Mouse (Mus musculus): ENCODE data around the gene Slco3a1. TPM values are rescaled to one million over a fixed set of nuclear protein-coding genes. Genes with fewer than 3 reads are reported as not detected.

Slco3a1 gene
- total RNA-seq, 2 experiments from 2014 or later: 55.2 to 57.3 TPM

DNA sequence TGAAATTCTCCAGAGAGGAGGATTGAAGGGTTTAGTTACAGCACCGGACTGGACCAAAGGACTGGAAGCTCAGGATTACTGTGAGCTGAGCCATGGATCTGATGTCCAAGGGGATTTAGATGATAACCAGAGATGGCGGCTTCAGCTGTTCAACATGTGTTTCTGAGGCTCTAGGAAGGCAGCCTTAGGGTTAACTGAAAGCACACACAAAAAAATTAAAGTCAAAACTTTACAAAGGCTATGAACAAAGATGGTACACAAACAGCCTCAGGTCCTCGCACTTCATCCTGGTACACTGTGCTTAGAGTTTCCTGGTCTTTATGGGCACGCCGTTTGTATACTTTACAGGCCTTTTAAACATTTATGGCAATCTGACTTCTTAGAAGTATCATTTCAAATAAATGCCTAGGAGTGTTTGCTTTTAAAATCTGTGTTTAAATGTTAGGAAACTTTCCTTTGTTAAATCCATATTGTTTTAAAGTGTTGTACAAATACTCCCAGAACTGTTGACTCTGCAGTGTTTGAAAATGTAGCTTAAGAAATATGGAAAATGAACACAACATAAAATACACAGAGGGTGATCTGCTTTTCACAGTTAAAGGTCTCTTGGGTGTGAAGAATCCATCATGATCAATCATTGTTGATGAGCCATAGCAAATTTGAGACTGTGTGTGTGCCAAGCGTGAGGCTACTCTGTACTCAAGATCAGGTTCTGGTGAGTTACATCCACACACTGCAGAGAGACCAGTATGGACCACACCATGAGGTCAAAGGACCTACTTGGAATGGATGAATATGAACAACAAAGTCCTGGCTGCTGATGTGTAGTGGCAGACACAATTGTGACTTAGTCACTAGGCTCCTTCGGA, 223.5 kb downstream of the Slco3a1 start:
- Histone ChIP-seq H3K27ac (no peak overlapping the region), H3K4me3 (no peak overlapping the region)
- DNase-seq (ENCODE audit: low spot score in 2 of 2): no peak
- no peak for TF ChIP-seq CTCF (conservative IDR thresholded peaks at IDR 0.05)

DNA sequence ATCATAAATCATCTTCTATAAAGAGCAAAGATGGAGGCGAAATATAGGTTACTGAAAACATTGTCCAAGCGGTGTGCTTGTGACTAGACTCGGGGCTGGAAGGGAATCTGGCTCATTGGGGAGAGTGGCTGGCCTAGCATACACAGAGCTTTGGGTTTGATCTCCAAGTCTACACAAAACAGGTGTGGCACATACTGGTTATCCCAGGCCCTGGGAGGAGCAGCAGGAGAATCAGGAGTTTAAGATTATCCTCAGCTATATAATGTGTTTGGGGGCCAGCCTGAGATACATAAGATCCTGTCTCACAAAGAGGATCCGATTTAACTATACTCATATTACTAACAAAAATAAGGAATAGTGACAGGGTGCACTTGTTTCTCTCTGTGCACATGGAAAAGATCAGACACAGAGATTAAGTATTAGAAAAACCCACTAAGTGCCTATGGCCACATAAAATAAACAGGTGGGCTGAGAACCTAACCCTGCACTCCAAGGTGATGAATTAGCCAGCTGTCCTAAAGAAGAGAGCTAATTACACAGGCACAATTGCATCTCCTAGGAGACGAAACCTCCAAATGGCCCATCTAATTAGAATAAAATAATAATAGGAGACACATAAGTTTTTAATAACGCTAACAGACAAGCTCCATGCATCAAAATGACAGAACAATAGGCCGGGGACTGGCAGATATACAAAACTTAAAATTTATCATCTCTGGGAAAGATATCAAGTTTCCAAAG, 224.3 kb downstream of the Slco3a1 start:
- Histone ChIP-seq H3K4me3 (no peak overlapping the region), H3K27ac (no peak overlapping the region; the same call in 1 of the 2 replicates)
- no peak for DNase-seq (ENCODE audit: low spot score in 2 of 2)
- TF ChIP-seq CTCF (conservative IDR thresholded peaks at IDR 0.05): no peak

DNA sequence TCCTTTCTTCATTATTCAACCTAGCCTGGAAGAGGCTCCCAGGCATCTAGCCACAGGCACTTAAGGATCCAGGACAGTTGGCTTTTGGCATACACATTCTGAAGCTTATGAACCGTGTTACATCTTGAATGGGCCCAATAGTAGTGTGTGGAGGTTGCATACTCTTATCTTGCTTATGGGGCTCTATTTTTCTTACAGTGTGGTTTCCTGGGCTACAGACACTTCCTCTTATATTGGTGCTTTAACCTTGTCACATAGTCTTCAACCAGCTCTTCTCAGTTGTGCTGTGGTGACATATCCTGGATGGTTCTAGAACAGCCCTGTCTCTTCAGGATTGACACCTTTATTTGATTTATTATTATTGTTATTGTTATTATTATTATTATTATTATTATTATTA, 225.6 kb downstream of the Slco3a1 start:
- no peak for DNase-seq (ENCODE audit: low spot score in 2 of 2)
- TF ChIP-seq CTCF (conservative IDR thresholded peaks at IDR 0.05): no peak
- Histone ChIP-seq H3K27ac (no peak overlapping the region), H3K4me3 (no peak overlapping the region)

DNA sequence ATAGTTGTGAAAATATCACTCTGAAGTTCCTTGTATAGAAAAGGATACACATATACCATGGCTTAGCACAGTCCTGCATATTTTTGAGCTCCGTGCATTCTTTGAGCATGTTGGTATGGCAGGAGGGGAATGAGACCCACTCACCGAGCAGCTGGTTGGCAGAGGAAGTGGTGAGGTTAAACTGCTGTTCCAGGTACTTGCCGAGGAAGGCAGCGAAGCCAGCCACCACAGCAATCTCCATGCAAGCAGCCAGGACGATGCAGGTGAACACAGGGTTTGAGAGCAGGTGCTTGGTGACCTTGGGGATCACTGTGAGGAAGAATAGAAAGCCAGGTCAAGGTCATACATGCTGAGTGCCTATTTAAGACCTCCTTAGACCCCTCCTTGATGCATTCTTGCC, 226.9 kb downstream of the Slco3a1 start:
- TF ChIP-seq CTCF (conservative IDR thresholded peaks at IDR 0.05): no peak
- H3K4me3 ChIP-seq: no peak overlapping the region
- H3K27ac ChIP-seq: no peak overlapping the region
- DNase-seq (ENCODE audit: low spot score in 2 of 2): no peak

DNA sequence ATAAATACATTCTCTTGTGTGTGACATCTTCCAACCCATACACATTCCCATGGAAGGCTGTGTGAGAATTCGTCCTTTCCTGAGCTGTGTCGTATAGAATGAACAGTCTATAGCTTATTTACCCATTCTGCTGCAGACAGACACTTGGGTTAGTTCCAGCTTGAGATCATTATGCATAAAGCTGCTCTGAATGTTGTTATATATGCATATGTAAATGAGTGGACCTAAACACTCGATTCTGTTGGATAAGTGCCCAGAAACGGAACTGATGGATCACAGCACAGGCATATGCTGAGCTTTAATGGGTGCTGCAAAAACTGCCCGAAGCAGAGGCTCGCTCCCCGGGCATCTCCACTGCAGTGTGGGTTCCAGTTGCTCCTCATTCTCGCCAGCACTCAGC, 229.5 kb downstream of the Slco3a1 start:
- Histone ChIP-seq H3K27ac (no peak overlapping the region), H3K4me3 (no peak overlapping the region)
- DNase-seq (ENCODE audit: low spot score in 2 of 2): no peak
- TF ChIP-seq CTCF (conservative IDR thresholded peaks at IDR 0.05): no peak

DNA sequence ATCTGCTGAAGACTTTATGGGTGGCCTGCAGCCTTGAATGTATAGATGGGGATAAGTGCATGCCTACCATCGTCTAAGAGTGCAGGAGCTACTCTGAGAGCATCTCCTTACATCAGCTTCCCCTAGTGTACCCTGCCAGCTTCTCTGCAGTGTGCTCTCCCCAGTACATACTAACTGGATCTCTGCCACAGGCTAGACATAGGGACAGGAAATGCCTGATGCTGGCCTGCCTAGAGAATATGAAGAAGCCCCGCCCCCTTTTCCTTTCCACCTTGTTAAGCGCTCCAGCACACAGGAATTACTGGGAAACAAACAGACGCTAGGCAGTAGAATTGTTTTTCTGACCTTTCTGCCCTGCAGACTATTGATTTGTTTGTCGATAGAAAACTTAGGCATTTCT, 230.9 kb downstream of the Slco3a1 start:
- H3K4me3 ChIP-seq: no peak overlapping the region
- no peak for TF ChIP-seq CTCF (conservative IDR thresholded peaks at IDR 0.05)
- no peak for DNase-seq (ENCODE audit: low spot score in 2 of 2)
- H3K27ac ChIP-seq: no peak overlapping the region

DNA sequence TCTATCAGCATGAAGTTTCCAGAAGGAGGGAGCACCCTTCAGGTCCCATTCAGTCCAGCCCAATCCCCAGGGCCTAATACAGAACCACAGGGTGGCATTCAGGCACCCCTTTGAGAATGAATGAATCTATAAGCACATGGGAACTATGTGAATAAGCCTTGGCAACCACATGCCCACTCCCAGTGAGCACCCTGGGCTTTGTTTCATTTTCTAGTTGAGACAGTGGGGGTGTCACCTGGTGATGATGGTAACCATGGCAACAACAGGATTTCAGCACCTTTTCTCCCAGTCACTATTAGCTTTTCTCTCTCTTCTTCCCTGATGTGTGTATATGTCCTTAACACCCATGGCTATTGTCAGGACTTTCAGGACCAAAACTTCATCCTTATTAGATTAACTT, 231.4 kb downstream of the Slco3a1 start:
- no peak for TF ChIP-seq CTCF (conservative IDR thresholded peaks at IDR 0.05)
- no peak for DNase-seq (ENCODE audit: low spot score in 2 of 2)
- Histone ChIP-seq H3K27ac (no peak overlapping the region), H3K4me3 (no peak overlapping the region)

DNA sequence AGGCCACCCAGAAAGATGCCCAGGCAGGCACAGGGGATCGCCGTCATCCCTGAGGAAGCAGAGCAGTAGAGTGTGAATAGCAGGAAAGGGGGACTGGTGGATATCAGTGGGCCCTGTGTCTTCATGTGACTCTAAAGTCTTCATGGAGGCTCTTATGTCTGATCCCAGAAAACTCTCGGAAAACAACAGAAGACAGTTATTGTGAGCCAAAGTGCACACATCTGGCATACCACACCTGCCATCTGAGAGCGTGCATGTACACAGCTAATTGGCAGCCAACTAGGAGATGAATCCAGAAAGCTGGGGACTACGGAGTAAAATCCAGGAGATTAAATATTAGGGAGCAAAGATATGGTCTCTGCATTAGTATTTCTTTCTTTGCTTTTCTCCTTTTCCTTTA, 233.9 kb downstream of the Slco3a1 start:
- DNase-seq (ENCODE audit: low spot score in 2 of 2): no peak
- TF ChIP-seq CTCF (conservative IDR thresholded peaks at IDR 0.05): no peak
- no peak overlapping the region for H3K27ac ChIP-seq
- no peak overlapping the region for H3K4me3 ChIP-seq

DNA sequence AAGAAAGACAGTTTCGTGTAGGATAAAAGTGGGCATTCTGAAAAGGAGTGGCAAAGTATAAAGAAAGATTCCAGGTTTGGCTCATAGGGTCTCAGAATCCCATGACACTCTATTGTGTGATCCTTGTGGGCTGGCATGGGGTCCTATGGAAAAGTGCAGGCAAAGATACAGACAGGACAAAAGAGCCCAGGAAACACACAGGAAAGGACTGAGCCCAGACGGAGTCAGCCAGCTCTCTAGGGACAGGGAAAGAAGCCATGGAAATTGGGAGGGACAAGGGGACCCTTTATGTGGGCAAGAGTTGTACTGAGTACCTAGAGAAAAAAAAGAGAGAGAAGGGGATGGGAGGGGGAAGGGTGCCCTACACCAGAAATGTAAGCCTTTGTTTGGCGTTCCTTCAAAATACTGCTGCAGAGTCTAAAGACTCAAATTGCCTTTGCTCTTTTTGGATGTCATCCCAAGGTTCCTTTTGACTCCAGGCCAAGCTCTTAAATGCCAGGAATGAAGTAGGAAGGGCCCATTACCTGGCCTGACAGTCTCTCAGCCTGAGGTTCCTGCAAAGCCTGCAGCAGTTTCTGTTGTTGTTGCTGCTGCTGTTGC, 238.6 kb downstream of the Slco3a1 start:
- H3K4me3 ChIP-seq: no peak overlapping the region
- no peak overlapping the region for H3K27ac ChIP-seq
- no peak for TF ChIP-seq CTCF (conservative IDR thresholded peaks at IDR 0.05)
- no peak for DNase-seq (ENCODE audit: low spot score in 2 of 2)

DNA sequence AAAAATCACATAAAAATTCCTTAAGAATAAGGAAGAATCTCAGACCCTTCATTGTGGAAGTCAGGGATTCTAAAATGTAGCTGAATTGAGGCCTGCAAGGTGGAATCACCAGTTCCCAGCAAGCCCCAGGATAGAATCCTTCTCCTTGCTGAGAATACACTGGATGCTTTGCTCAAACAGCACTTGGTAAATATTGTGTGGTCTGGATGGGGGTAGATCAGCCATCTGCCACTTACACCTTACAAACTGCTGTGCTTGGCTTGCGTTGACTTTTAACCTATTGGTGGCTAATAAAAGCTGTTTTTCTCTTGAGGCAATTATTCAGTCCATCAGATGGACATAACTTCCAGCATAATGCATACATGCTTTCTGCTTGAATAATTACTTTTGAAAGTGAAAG, 240.3 kb downstream of the Slco3a1 start:
- no peak for DNase-seq (ENCODE audit: low spot score in 2 of 2)
- no peak overlapping the region for H3K4me3 ChIP-seq
- no peak overlapping the region for H3K27ac ChIP-seq
- TF ChIP-seq CTCF (conservative IDR thresholded peaks at IDR 0.05): no peak

DNA sequence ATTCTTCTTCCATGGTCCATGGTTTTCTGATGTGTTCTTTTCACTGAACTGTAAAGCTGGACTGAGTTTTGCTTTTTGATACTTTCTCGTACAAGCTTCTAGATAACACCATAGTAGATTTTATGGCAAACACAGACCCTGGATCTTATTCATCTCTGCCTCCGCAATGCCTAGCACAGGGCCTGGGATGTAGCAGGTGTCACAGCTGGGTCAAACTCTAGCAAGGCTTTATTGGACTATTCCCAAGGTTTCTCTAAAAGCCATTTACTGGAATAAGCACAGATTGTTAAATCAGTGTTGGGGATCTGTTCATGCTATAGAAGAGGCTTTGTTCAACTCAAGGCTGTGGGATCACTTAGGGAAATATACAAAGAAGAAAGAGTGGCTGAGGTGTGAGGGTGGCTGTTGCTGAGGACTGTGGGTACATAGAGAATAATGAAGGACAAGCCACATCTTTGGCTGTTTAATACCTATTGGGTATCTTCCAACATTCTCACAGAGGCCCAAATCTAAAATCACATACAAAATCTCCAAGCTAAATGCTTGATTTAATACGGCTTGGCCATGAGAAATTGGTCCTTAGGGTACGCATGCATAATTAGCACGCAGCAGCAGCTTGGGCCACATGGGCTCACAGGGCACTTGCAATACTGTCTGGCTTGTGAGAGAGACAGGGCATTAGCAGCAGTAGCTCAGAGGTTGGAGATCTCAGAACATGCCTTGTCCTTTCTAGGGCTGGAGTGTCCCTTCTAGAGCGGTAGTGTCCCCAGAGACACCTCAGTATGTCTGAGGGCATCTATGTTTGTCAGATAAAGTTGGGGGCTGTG, 241.1 kb downstream of the Slco3a1 start:
- H3K27ac ChIP-seq: no peak overlapping the region
- H3K4me3 ChIP-seq: no peak overlapping the region
- no peak for TF ChIP-seq CTCF (conservative IDR thresholded peaks at IDR 0.05)
- no peak for DNase-seq (ENCODE audit: low spot score in 2 of 2)

DNA sequence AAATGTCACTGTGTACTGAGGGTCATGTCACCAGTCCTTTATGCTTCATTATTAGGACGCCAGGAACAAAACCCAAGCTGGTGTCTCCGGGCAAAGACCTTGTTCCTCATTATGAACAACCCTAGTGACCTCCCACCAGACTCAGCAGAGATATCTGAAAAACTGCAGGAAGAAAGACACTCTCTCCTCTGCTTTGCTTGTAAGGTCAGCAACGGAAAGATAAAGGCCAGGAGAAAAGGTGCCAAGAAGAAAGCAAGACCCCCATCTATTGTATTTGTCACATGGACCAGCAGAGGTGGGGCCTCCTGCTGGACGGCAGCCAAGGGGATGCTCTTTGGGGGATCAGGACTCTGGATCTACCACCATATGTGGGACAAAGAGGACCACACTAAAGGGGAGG, 243.0 kb downstream of the Slco3a1 start:
- no peak overlapping the region for H3K4me3 ChIP-seq
- TF ChIP-seq CTCF (conservative IDR thresholded peaks at IDR 0.05): no peak
- no peak for DNase-seq (ENCODE audit: low spot score in 2 of 2)
- H3K27ac ChIP-seq: no peak overlapping the region

All from layer of hippocampus, adult 2 months (tissue).